Mouse (Mus musculus) urinary bladder, adult 18-20 months (tissue): ENCODE measurements around the gene Calhm3.

Source experiments
- DNase-seq, 2 experiments: peaks; one replicate each; pipeline ENCODE4 v3.0.0; 2022; ENCODE audit warnings: low spot score in 2 of 2, mixed read lengths in 2 of 2

Gene Calhm3

DNA sequence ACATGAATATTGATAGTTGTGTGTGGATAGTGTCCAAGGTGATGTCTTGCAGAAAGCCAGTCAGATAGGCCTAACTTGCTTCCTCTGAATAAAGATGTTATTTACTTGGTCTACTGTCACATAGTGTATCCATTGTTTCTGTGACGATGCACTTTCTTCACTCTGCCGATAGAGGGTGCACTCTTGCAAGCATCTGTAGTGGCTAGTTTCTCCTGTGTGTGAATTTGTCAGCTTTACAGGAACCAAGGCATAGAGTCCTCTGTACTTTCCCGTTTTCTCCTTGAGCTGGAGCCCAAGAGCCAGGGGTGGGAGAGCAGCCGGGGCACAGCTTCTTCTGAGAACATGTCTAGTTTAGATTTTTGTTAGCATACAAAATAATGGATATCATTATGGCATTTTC lies 36.5 kb downstream of the Calhm3 start:
- no peak for DNase-seq

DNA sequence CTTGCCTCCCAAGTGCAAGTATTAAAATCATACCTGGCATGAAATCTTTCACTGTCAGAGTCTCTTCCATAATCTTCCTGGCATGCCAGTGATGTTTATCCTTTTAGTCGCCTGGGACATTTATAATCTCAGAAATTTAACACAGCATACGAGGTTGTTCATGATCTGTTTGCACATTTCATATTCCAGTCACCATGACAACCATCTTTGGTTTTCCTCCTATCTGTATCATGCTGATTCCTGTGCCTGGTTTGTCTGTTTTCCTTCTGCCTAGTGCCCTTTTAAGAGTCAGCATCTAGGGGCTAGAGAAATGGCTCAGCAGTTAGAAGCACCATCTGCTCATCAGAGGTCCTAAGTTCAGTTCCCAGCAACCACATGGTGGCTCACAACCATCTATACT lies 38.9 kb downstream of the Calhm3 start:
- no peak for DNase-seq

DNA sequence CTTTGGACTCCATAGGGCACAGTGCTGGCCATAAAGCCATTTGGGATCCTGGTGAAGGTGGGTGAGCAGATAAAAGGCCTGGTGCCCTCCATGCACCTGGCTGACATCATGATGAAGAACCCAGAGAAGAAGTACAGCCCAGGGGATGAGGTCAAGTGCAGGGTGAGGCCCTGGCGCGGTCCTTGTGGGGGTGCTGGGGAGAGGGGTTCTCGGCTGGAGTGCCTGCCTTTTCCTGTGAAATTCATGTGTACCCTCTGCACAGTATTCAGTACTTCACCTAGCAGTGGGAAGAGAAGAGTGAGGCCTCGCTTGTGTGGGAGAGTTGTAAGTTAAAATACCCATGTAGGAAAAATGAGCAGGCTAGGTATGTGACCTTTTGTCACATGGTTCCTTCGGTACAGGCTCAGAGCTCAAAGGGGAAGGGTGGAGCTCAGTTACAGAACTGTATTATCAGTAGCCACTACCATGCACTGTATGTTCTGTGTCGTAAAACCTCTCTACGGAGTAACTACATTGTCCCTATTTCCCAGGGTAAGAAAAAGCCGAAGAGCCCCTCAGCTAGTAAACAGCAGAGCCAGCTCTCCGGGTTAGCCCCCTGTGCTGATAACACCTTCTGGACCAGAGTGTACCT lies 52.8 kb downstream of the Calhm3 start:
- DNase-seq, result no peak
